Mouse (Mus musculus): ENCODE measurements at regions not wholly inside any gene's neighbourhood (a gene's known extent, or its start where the extent isn't known, plus 50 kb on each side); places are given as distances from the start of the nearest gene placed in this dataset.

DNA sequence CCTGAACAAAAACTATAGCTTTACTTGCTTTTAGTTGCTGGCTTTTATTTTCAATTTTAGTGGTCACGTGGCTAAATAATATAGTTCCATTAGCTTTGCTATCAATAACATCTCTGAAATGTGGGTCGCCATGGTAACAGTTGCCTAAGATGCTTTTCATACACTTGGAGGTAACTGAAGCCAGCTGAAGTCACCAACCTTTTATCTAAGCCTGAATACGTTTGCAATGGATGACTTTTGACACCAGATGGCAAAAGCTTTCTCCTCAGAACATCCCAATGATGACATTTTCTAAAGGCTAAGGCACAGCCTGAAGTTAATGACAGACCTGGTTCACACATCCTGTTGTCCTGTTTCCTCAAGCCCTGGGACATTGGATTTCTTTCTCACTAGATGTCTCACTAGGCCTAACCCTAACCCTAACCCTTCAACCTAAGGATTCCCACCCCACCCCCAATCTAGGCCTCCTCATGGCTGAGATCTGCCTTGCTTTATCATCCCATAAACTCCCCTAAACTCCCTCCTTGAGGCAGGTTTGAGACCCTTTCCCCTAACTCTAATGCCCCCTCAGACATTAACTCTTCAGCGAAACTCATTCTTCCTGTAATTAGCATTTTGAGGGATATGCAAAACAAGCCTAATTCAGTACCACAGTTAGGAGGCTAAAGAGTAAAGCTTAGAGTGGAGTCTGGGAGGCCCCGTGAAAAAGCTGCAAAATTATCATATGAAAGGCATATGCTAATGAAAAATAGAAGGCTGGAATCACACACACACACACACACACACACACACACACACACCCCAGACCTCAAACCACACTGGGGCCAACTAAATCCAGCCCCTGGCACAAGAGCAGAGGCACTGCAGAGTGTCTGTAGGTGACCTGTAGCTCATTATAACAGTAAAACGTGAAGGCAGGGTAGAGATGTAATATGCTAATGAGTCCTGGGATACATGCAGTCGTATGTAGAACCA lies 80.1 kb upstream of the H2afz start:
- TF ChIP-seq CTCF (IDR thresholded peaks at IDR 0.05; ENCODE audit: extremely low read depth, insufficient read depth, insufficient read length, insufficient replicate concordance): no peak
- TF ChIP-seq POLR2A (IDR thresholded peaks at IDR 0.05; ENCODE audit: low read depth, low read length): no peak

All from spleen, adult 2 months (tissue).